Mouse (Mus musculus): ENCODE results near the gene Usp53.

DNA sequence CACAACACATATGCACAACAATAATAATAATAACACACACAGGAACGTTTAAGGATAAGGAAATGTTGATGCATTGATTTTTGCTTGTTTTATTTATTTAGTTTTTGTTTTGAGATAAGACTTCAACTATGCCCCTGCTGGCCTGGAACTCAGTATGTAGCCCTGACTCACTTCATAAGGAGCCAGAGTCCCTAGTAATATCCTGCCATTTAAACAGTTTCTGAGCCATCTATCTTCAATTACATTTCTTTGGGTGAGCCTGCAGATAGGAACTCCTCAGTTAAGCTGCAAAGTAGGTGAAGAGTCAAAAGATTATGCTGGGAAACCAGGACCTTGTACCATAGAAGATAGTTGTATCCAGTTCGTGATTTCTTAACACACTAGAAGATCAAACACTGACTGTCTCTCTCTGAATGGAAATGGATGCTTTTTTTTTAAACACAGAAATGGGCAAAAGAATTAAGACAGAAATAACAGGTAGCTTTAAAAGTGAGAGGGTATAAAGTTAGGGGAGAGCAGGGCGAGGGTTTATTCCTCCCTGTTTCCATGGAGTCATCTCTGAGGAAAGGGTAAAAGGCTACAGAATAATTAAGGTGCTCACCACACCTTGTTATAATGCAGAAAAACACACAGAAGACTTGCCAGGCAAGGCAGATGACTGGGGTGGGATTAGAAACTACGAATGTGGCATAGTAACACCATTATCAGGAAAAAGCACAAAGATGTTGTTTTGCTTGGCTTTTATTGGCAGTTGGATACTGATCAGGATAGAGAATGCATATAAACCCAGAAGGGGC, 96.6 kb downstream of the Usp53 start:
- no peak for TF ChIP-seq CTCF (IDR thresholded peaks at IDR 0.05; ENCODE audit: control insufficient read depth, insufficient read depth, insufficient replicate concordance, low read depth, low read length)
- no peak for TF ChIP-seq POLR2A (IDR thresholded peaks at IDR 0.05; ENCODE audit: control insufficient read depth, low read depth, low read length)
